Mouse (Mus musculus) stomach, postnatal 0 days (tissue): ENCODE results near the gene Hoxc11. TPM values are rescaled to one million over a fixed set of nuclear protein-coding genes. Genes with fewer than 3 reads are reported as not detected.
A peak's percentile ranks its signal among the peaks of the same experiment; 100 is the strongest.

ENCODE experiments used
- ATAC-seq: fragments of 200-750 bp; cut with Nextera tagmentation; 2 replicates; pipeline ENCODE4 v1.8.0; 2017; ENCODE audit not compliant: low FRiP score, low TSS enrichment
- DNase-seq: peaks from one replicate; pipeline ENCODE4 v3.0.0-alpha.2; 2016; ENCODE audit warnings: low spot score
- H3K27ac ChIP-seq: fragments of 300-500 bp; sonication (generic); replicated peaks from 2 replicates; pipeline ENCODE4 v1.5.1; 2014; ENCODE audit warnings: mild to moderate bottlenecking, control low read depth
- H3K27me3 ChIP-seq: fragments of 300-500 bp; sonication (generic); 2 replicates; pipeline ENCODE4 v1.6.1; 2014; ENCODE audit warnings: low read length; ENCODE audit not compliant: control insufficient read depth, insufficient read depth
- H3K36me3 ChIP-seq: fragments of 300-500 bp; sonication (generic); 2 replicates; pipeline ENCODE4 v1.6.1; 2014; ENCODE audit warnings: low read length, mixed read lengths; ENCODE audit not compliant: control insufficient read depth, insufficient read depth
- H3K4me1 ChIP-seq: fragments of 300-500 bp; sonication (generic); replicated peaks from 2 replicates; pipeline ENCODE4 v1.6.1; 2014; ENCODE audit warnings: antibody characterized with exemption; ENCODE audit not compliant: control insufficient read depth, insufficient read depth
- H3K4me2 ChIP-seq: fragments of 300-500 bp; sonication (generic); replicated peaks from 2 replicates; pipeline ENCODE4 v1.6.1; 2014; ENCODE audit warnings: low read depth, mild to moderate bottlenecking, control low read depth, moderate library complexity
- H3K4me3 ChIP-seq: fragments of 300-500 bp; sonication (generic); 2 replicates; pipeline ENCODE4 v1.5.1; 2014; ENCODE audit warnings: low read depth, low read length, control low read depth
- H3K9ac ChIP-seq: fragments of 300-500 bp; sonication (generic); 2 replicates; pipeline ENCODE4 v1.6.1; 2014; ENCODE audit warnings: mild to moderate bottlenecking, low read length, control low read depth, mixed read lengths
- H3K9me3 ChIP-seq: fragments of 300-500 bp; sonication (generic); 2 replicates; pipeline ENCODE4 v1.6.1; 2016; ENCODE audit warnings: low read length; ENCODE audit not compliant: control insufficient read depth
- CTCF ChIP-seq: IDR thresholded peaks from 2 replicates; pipeline ENCODE4 v1.5.1; 2016; ENCODE audit warnings: antibody characterized with exemption, low read depth, mild to moderate bottlenecking, moderate library complexity
- EP300 ChIP-seq: optimal IDR thresholded peaks from 2 replicates; pipeline ENCODE3; 2016; ENCODE audit warnings: antibody characterized with exemption
- WGBS: fragments of 180-500 bp; shearing (Covaris S2); extraction: QIAGEN DNeasy Blood & Tissue Kit; methylation state at CpG from one replicate; pipeline ENCODE4 v1.1.7; 2014; 5-methylcytosine and 5-hydroxymethylcytosine counted together
- polyA plus RNA-seq: library from polyadenylated mRNA; unstranded; fragments of >200 nt; fragmentation: Nextera tagmentation; extraction: Ambion mirVana; gene quantifications from 2 replicates; pipeline ENCODE4 v1.2.1, GENCODE M21; 2015

Gene Hoxc11
- polyA plus RNA-seq, 1 experiment from 2014 or later = not detected

DNA sequence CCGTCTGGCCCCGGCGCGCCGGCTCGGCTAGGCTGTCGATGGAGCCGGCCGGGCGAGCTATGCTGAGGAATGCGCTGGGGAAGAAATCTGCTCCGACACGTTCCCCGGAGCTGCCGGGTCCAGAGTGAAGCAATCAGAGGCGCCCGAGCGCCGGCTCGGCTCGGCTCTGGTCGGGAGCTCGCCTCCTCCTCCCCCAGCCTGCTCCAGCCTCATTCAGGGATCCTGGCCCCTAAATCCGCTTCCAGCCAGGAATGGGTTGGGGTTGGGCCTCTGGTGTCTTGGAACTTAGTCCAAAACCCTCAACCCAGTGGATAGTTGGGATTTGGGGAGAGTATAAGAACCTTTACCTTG, 32.2 kb upstream of the Hoxc11 start:
- WGBS = 2% methylated on average over 24 of the region's 24 CpGs
- H3K27me3 ChIP-seq = peaks cover 36% of the 10 kb centered on the region
- no peaks in the 10 kb centered on the region for H3K4me1 ChIP-seq
- no peak overlapping the region for H3K4me3 ChIP-seq
- H3K36me3 ChIP-seq = no peaks in the 10 kb centered on the region
- peak overlapping the region; percentile 20; the same call in 1 of the 2 replicates for H3K4me2 ChIP-seq
- no peak overlapping the region for H3K9ac ChIP-seq
- ATAC-seq (peak; percentile 60; the same call in 1 of the 2 replicates), DNase-seq (peak; percentile 37)
- H3K27ac ChIP-seq = no peak overlapping the region
- TF ChIP-seq CTCF = no peak
- TF ChIP-seq EP300 = no peak
- H3K9me3 ChIP-seq = no peaks in the 10 kb centered on the region

GRCm38 (mm10) chr15:102922636-102923500, 31.4 kb upstream of the Hoxc11 start:
- DNase-seq (no peak), ATAC-seq (no peak)
- H3K27ac ChIP-seq = no peak overlapping the region
- peaks cover 37% of the 10 kb centered on the region for H3K27me3 ChIP-seq
- H3K36me3 ChIP-seq = no peaks in the 10 kb centered on the region
- WGBS = 20% methylated on average over 6 of the region's 6 CpGs
- H3K4me1 ChIP-seq = no peaks in the 10 kb centered on the region
- no peak overlapping the region for H3K4me3 ChIP-seq
- no peak overlapping the region for H3K9ac ChIP-seq
- no peak overlapping the region for H3K4me2 ChIP-seq
- H3K9me3 ChIP-seq = no peaks in the 10 kb centered on the region
- TF ChIP-seq EP300 (no peak), CTCF (no peak)

DNA sequence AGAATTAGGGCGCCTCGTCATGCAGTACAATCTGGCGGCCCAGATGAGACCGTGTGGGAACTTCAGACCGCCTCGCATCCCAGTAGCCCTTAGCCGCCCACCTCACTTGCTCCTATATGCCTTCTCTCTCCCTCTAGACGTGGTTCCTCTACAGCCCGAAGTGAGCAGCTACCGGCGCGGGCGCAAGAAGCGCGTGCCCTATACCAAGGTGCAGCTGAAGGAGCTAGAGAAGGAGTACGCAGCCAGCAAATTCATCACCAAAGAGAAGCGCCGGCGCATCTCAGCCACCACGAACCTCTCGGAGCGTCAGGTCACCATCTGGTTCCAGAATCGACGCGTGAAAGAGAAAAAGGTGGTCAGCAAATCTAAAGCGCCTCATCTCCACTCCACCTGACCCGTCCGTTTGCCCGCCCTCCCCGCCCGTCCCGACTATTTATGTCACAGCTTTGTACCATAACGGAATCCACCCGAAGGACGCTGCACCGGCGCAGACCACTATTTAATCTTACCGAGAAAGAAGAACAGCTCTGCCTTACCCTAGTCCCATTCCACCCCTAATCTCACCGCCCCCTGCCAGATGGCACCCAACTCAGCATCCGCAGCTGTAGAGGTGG, 27.1 kb upstream of the Hoxc11 start:
- Histone ChIP-seq H3K27me3 (peaks cover 41% of the 10 kb centered on the region), H3K9ac (no peak overlapping the region), H3K9me3 (no peaks in the 10 kb centered on the region), H3K27ac (no peak overlapping the region), H3K4me3 (no peak overlapping the region), H3K4me1 (no peaks in the 10 kb centered on the region), H3K36me3 (no peaks in the 10 kb centered on the region), H3K4me2 (no peak overlapping the region)
- DNase-seq = no peak
- TF ChIP-seq EP300 (no peak), CTCF (no peak)
- 2% methylated on average over 40 of the region's 40 CpGs for WGBS
- ATAC-seq = no peak

DNA sequence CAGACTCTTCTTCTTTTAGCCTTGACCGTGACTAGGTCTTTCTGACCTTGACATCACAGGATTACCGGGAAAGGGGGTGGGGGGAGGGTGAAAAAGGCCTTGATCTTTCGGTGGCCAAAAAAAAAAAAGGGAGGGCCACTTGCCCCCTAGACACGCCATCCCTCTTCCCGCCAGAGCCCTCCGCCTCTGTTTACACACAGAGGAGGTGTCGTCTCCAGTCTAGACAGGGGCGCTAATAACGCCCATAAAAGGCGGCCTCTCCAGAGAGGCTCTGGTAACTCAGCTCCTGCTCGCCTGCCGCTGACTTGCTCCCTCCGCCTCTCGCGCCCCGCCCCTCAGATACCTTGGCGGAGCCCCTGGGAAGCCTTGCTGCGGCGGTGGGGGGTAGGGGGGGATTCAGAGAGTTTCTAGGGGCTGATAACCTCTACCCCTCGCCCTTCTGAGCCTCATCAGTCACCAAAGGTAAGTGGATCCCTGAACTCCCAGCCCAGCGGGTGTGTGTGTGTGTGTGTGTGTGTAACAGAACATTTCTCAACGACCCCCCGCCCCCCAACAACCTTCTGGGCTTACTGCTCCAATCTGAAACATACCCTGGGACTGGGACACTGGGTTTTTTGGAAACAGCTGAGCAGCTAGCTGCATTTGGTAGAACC, 22.4 kb upstream of the Hoxc11 start:
- H3K27me3 ChIP-seq = peaks cover 60% of the 10 kb centered on the region
- WGBS = 2% methylated on average over 23 of the region's 23 CpGs

DNA sequence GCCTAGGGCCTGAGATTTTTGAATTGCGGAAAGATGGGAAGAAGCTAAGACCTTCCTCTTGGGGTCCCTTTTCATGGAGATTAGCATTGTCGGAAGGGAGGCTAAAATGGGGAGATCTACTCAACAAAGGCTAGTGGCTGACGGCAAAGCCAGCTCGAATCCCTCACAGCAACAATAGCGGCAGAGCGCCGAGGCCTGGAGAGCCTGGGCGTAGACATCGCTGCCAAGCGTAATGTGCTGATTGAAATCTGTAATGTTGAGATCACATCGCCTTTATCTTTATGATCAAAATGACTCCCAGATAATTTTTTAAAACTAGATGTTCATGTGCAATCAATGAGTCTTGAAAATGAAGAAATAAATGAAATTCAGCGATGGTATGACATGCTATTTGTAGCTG, 19.8 kb upstream of the Hoxc11 start:
- Histone ChIP-seq H3K27ac (no peak overlapping the region), H3K9me3 (no peaks in the 10 kb centered on the region), H3K27me3 (peaks cover 60% of the 10 kb centered on the region), H3K4me2 (no peak overlapping the region), H3K9ac (no peak overlapping the region), H3K4me3 (no peak overlapping the region), H3K4me1 (no peaks in the 10 kb centered on the region), H3K36me3 (no peaks in the 10 kb centered on the region)
- 6% methylated on average over 12 of the region's 12 CpGs for WGBS
- ATAC-seq = no peak
- DNase-seq = no peak
- no peak for TF ChIP-seq CTCF
- TF ChIP-seq EP300 = no peak

More for the DNA sequence above, 22.4 kb upstream of the Hoxc11 start:
- Histone ChIP-seq H3K27ac (no peak overlapping the region), H3K9ac (no peak overlapping the region), H3K4me3 (no peak overlapping the region), H3K4me2 (no peak overlapping the region), H3K4me1 (no peaks in the 10 kb centered on the region), H3K9me3 (no peaks in the 10 kb centered on the region), H3K36me3 (no peaks in the 10 kb centered on the region)
- TF ChIP-seq CTCF = no peak
- no peak for DNase-seq
- no peak for ATAC-seq
